Mouse (Mus musculus) brain, embryonic 18.5 days (tissue): Measurements from ENCODE around the gene Pla1a.
"Not testable (repeated sequence)": the region's sequence is repeated elsewhere in the genome, so short reads cannot be mapped to it uniquely, and the experiment has no call there.

Source experiments
- DNase-seq: peaks from one replicate; pipeline ENCODE4 v3.0.0-alpha.2; 2012; ENCODE audit warnings: low read depth, low spot score

The Pla1a gene

GRCm38 (mm10) chr16:38432498-38433425, at the start of gene Pla1a:
Gene Pla1a, minus strand, starts transcription at chr16:38433145.
- DNase-seq, result no peak

- DNase-seq, result no peak
These were observed 48.4 kb upstream of the Pla1a start for GRCm38 (mm10) chr16:38481327-38481726.

DNA sequence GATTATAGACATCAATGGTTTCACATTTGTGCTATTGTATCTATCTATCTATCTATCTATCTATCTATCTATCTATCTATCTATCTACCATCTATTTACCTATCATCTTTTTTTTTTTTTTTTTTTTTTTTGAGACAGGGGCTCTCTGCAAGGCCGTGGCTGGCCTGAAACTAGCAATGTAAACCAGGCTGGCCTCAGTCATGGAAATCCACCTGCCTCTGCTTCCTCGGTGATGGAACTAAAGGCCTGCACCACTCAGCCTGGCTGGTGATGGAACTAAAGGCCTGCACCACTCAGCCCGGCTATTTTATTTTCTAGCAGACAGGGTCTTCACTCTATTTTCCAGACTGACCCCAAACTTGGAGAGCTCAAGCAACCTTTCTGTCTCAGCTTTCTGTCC, 45.4 kb upstream of the Pla1a start:
- DNase-seq, result no peak

- not testable (repeated sequence) for DNase-seq
These were observed 44.3 kb upstream of the Pla1a start for GRCm38 (mm10) chr16:38477241-38477608.

- no peak for DNase-seq
These were observed 43.6 kb upstream of the Pla1a start for GRCm38 (mm10) chr16:38476312-38477240.

DNA sequence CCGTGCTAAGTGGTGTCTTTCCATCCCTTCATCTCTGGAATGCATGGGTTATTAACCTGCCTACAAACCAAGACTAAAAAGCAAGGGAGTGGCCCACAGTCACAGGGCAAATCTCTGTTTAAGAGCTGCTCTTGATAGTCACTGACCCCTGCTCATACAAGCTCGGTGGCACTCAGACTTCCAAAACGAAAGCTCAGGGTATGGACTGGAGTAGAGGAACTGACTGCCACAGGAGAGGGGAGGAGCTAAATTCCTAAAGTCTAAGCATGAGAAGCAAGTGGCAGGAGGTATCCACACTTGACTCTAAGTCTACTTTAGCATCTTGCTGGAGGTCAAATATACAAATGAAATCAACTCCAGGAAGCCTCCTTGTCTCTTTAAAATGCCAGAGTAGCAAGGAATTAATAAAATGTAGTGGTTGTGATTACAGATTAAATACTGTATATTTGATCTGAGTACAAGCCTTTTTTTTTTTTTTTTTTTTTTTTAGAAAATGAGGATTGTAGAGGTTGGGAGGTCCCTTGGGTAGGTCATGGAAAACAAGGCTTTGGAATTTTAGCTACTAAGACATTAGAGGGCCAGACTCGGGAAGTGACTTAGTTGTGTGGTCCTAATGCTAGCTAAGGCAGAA, 42.9 kb upstream of the Pla1a start:
- no peak for DNase-seq

DNA sequence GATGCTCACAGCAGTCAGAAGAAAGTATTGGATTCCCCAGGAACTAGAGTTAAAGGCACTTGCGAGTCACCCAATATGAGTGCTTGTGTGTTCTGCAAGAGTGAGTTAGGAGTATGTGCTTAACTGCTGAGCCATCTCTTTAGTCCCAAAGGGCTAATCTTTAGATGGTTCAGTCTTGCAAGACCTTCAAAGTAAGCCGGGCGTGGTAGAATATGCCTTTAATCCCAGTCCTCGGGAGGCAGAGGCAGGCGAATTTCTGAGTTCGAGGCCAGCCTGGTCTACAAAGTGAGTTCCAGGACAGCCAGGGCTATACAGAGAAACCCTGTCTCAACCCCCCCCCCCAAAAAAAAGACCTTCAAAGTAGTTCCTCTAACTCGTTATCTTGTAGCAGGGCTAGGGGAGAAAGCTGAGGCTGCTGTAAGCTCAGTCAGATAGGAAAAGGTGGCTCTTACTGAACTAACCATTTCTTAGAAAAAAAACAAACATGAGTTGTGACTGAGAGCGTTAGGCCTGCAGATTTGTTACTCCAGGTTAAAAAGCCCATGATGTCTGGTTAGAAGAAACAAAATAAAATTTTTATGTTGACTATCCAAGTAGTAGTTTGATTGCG, 41.8 kb upstream of the Pla1a start:
- no peak for DNase-seq

- DNase-seq, result no peak
These were observed 40.7 kb upstream of the Pla1a start for GRCm38 (mm10) chr16:38473661-38474060.

- DNase-seq, result no peak
These were observed 39.5 kb upstream of the Pla1a start for GRCm38 (mm10) chr16:38472507-38472873.

GRCm38 (mm10) chr16:38471697-38472506, 39.0 kb upstream of the Pla1a start:
- DNase-seq, result no peak

- DNase-seq, result no peak
These were observed 36.5 kb upstream of the Pla1a start for GRCm38 (mm10) chr16:38469437-38469836.

DNA sequence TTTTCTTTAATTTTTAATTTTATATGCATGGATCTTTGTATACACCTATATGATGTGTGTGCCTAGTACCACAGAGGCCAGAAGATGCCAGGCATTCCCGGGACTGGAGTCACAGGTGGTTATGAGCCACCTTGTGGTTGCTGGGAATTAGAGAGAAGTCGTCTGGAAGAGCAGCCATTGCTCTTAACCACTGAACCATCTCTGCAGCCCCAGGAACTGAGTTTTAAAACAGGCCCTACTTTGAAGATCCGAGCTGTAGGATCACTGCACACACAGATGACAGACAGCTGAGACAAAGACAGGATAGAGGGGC, 35.7 kb upstream of the Pla1a start:
- no peak for DNase-seq

- DNase-seq, result no peak
These were observed 35.2 kb upstream of the Pla1a start for GRCm38 (mm10) chr16:38467917-38468705.

GRCm38 (mm10) chr16:38467091-38467916, 34.4 kb upstream of the Pla1a start:
- DNase-seq, result no peak

GRCm38 (mm10) chr16:38466089-38466488, 33.1 kb upstream of the Pla1a start:
- no peak for DNase-seq

DNA sequence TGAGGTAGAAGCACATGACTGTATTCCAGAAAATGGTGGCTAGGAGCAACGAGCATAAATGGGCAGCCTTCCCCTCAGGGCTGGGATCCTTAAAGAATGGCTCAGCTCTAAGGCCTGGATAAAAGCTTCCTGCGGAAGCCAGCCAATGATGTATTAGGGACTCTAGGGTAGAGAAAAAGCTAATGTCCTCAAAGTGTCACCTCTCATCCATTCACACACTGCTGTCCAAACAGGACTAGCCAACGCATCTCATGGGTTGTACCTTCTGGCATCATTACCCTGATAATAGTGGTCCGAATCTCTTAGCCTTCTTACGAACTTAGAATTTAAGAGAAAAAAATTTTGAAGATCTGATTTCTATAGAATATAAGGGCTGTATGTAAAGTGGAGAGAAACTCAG, 30.4 kb upstream of the Pla1a start:
- no peak for DNase-seq

- no peak for DNase-seq
These were observed 29.2 kb upstream of the Pla1a start for GRCm38 (mm10) chr16:38462161-38462560.

- no peak for DNase-seq
These were observed 28.8 kb upstream of the Pla1a start for GRCm38 (mm10) chr16:38461749-38462148.

DNA sequence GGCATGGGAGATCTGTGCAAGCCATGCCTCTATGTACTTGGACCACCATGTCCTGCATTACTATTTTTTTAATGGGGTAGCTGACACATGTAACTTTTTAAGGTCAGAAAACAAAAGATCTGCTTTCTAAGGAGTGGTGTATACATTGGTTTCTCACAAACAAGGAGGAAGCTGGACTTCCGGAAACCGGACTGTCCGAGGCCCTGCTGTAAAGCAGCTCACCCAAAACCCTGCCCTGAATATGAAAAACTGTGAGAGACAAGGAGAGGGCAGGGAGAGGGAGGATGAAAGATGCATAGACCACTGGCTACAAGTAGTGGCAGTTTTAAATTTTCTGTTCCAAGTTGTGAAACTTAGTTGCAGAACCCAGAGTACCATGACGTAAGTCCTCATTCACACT, 27.0 kb upstream of the Pla1a start:
- no peak for DNase-seq
